Mouse (Mus musculus) small intestine, adult 2 months (tissue): ENCODE results near the gene Txlng.

Experiments used
- CTCF ChIP-seq: fragments of 200-500 bp; IDR thresholded peaks from 2 replicates; pipeline ENCODE4 v1.5.1; 2012; ENCODE audit warnings: low read depth, mild to moderate bottlenecking, control low read depth, inconsistent platforms, low read length, moderate library complexity, mixed read lengths; ENCODE audit not compliant: insufficient replicate concordance, insufficient read length; ENCODE audit errors: extremely low read depth
- POLR2A ChIP-seq: fragments of 200-500 bp; IDR thresholded peaks from 2 replicates; pipeline ENCODE4 v1.6.1; 2012; ENCODE audit warnings: low read depth, mild to moderate bottlenecking, control low read depth, inconsistent platforms, low read length, moderate library complexity

DNA sequence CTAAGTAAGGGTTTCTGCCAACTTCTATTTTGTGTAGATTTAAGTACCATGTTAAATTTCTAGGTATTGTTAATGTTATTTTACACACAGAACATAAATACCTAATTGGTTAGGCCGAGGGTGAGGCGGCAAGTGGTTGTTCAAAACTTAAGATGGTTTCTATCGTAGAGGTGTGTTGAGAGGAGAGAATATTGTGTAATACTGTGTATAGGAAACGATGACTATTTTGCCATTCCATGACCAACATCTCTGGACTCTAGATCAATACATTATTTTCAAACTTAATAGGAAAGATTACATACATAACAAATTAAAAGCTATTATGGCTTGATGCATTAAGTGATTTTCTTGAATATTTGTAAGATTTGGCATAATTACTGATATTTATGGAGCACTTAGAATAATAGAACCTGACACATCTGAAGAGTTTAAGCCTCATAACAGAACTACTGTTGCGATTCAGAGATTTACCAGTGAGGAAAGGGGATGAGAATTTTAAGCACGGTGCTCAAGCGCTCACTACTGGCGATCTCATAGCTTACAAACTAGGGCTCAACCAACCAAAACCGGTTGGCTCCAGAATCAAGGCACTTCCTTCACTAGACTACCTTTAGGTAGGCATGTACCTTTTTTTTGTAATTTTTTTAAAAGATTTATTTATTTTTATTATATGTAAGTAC, 67.4 kb downstream of the Txlng start:
- TF ChIP-seq CTCF: no peak
- TF ChIP-seq POLR2A: no peak
